10 mouse cellular contexts compared by ENCODE assay signal in genomic region chr11:89069303-89069702, GRCm38 (mm10). TPM values are rescaled to one million over a fixed set of nuclear protein-coding genes. Genes with fewer than 3 reads are reported as not detected.
A peak's percentile ranks its signal among the peaks of the same experiment; 100 is the strongest.
DNase-seq lines count a peak whose midpoint lies in the region; ATAC-seq and TF ChIP-seq lines count a peak whose summit lies in the region.
"Had no signal": no experiment of that assay in that cellular context is flagged by ENCODE, and none has a peak within 500 bp of the region (broad histone marks: within the 10 kb centered on the region; RNA-seq: fewer than 3 reads in every experiment).

No protein-coding gene starts in this region.

- TF ChIP-seq RAD21 in CH12.LX (IDR thresholded peaks at IDR 0.05; ENCODE audit: low read depth, low read length) = peak; percentile 60

- intact Hi-C loops in left cerebral cortex, postnatal 25 days (cut with DNase I) = no loop called here

- 0 out of 2 replicates have a peak, but pooled peaks cover 9% of the 10 kb centered on the region for H3K4me1 ChIP-seq in hindbrain, embryonic 10.5 days (replicated peaks)
- no peaks in the 10 kb centered on the region for H3K4me1 ChIP-seq in hindbrain, embryonic 16.5 days (ENCODE audit: control insufficient read depth, insufficient read depth, low read depth, low read length)
- H3K4me1 ChIP-seq in CH12.LX (ENCODE audit: control insufficient read depth in 1 of 2, insufficient read depth in 2 of 2) = peaks cover 0 to 35% of the 10 kb centered on the region in 2 experiments; a peak in 2 of 4 replicates
- H3K4me1 ChIP-seq: embryonic facial prominence, embryonic 13.5 days; limb, embryonic 15.5 days had no signal

- H3K9me3 ChIP-seq in hindbrain, embryonic 10.5 days = no peaks in the 10 kb centered on the region
- no peaks in the 10 kb centered on the region for H3K9me3 ChIP-seq in hindbrain, embryonic 16.5 days (ENCODE audit: control insufficient read depth, low read length)
- peaks cover 3% of the 10 kb centered on the region for H3K9me3 ChIP-seq in CH12.LX (replicated peaks; ENCODE audit: low read length)
- H3K9me3 ChIP-seq: embryonic facial prominence, embryonic 13.5 days; limb, embryonic 15.5 days had no signal

- H3K4me2 ChIP-seq in hindbrain, embryonic 16.5 days (ENCODE audit: low read length) = no peak overlapping the region
- H3K4me2 ChIP-seq in CH12.LX (ENCODE audit: insufficient read depth, low read depth, poor library complexity, severe bottlenecking) = peak overlapping the region; percentile 67
- H3K4me2 ChIP-seq: embryonic facial prominence, embryonic 13.5 days; limb, embryonic 15.5 days had no signal

- no peak for TF ChIP-seq EP300 in CH12.LX (IDR thresholded peaks at IDR 0.05; ENCODE audit: low read length)

- in situ Hi-C loops in CH12.LX (cut with MboI; ENCODE audit: low pct_ligation_motif_present, low pct_unique_long_range_greater_than_20kb, low sequenced_read_pairs) = no loop called here

- WGBS in hindbrain, embryonic 10.5 days = 31% methylated on average over 6 of the region's 6 CpGs
- 23% methylated on average over 6 of the region's 6 CpGs for WGBS in hindbrain, embryonic 16.5 days

- TF ChIP-seq CTCF in CH12.LX (conservative IDR thresholded peaks at IDR 0.05 in 1 of 2, IDR thresholded peaks at IDR 0.05 in 1 of 2; ENCODE audit: low read depth in 2 of 2, low read length in 2 of 2) = peak; percentile 89 to 99

- no peak for TF ChIP-seq POLR2A in CH12.LX (IDR thresholded peaks at IDR 0.05; ENCODE audit: low read depth, low read length)

- ATAC-seq in hindbrain, embryonic 16.5 days = no peak

- H3K4me3 ChIP-seq in hindbrain, embryonic 10.5 days = no peak overlapping the region
- H3K4me3 ChIP-seq in hindbrain, embryonic 16.5 days (ENCODE audit: low read length) = no peak overlapping the region
- H3K4me3 ChIP-seq in CH12.LX (replicated peaks in 1 of 3; ENCODE audit: low read depth in 2 of 3, low read length in 2 of 3, poor library complexity in 1 of 3) = no peak overlapping the region
- H3K4me3 ChIP-seq: embryonic facial prominence, embryonic 13.5 days; limb, embryonic 15.5 days had no signal

- DNase-seq in hindbrain, embryonic 10.5 days (ENCODE audit: low spot score) = peak; percentile 64
- peak; percentile 91 for DNase-seq in CH12.LX (ENCODE audit: extremely low read depth)
- peak; percentile 55 for DNase-seq in adrenal gland, adult 2 months
- peak; percentile 70 for DNase-seq in forelimb bud, embryonic 11.5 days (ENCODE audit: low read depth, low spot score)
- DNase-seq in left cerebral cortex, postnatal 25 days (ENCODE audit: low spot score in 2 of 2) = peak; percentile 44 to 54
- DNase-seq in ovary, postnatal 14 days (ENCODE audit: low spot score) = peak; percentile 56
- DNase-seq in thymus, postnatal 36 days = peak; percentile 77 to 84

- no peak overlapping the region for H3K27ac ChIP-seq in hindbrain, embryonic 10.5 days
- no peak overlapping the region for H3K27ac ChIP-seq in hindbrain, embryonic 16.5 days (ENCODE audit: low read depth, low read length)
- H3K27ac ChIP-seq in CH12.LX (ENCODE audit: insufficient read depth, low read depth) = no peak overlapping the region
- H3K27ac ChIP-seq: embryonic facial prominence, embryonic 13.5 days; limb, embryonic 15.5 days had no signal

- H3K79me2 ChIP-seq in CH12.LX (replicated peaks; ENCODE audit: control insufficient read depth, extremely low read depth, insufficient read depth, poor library complexity, severe bottlenecking) = no peaks in the 10 kb centered on the region

- H3K36me3 ChIP-seq in hindbrain, embryonic 10.5 days = no peaks in the 10 kb centered on the region
- H3K36me3 ChIP-seq in hindbrain, embryonic 16.5 days (ENCODE audit: control insufficient read depth, insufficient read depth, low read length) = no peaks in the 10 kb centered on the region
- no peaks in the 10 kb centered on the region for H3K36me3 ChIP-seq in CH12.LX (replicated peaks in 1 of 2; ENCODE audit: control insufficient read depth in 1 of 2, insufficient read depth in 1 of 2, low read length in 1 of 2)
- H3K36me3 ChIP-seq: embryonic facial prominence, embryonic 13.5 days; limb, embryonic 15.5 days had no signal

- no peak overlapping the region for H3K9ac ChIP-seq in hindbrain, embryonic 16.5 days (ENCODE audit: low read depth, low read length)
- no peak overlapping the region for H3K9ac ChIP-seq in CH12.LX (ENCODE audit: insufficient read depth, low read depth)
- H3K9ac ChIP-seq: embryonic facial prominence, embryonic 13.5 days; limb, embryonic 15.5 days had no signal

- H3K27me3 ChIP-seq in hindbrain, embryonic 10.5 days (ENCODE audit: insufficient read depth, poor library complexity, severe bottlenecking) = no peaks in the 10 kb centered on the region; the same call in 1 of the 2 replicates
- no peaks in the 10 kb centered on the region for H3K27me3 ChIP-seq in hindbrain, embryonic 16.5 days (replicated peaks; ENCODE audit: control insufficient read depth, insufficient read depth, low read length)
- no peaks in the 10 kb centered on the region for H3K27me3 ChIP-seq in CH12.LX (replicated peaks)
- H3K27me3 ChIP-seq: embryonic facial prominence, embryonic 13.5 days; limb, embryonic 15.5 days had no signal

- dilution Hi-C loops in CH12.LX (cut with MboI; ENCODE audit: extremely low pct_ligation_motif_present, extremely low pct_unique_long_range_greater_than_20kb, low sequenced_read_pairs) = no loop called here

TF ChIP-seq in CH12.LX, 34 proteins besides CTCF, POLR2A, EP300 and RAD21:
- 0 out of 2 replicates have a peak, but pooled peaks have one; percentile 30 for TF ChIP-seq JUND (conservative IDR thresholded peaks at IDR 0.05; ENCODE audit: low read depth, low read length)
- no peak for TF ChIP-seq TBP (conservative IDR thresholded peaks at IDR 0.05; ENCODE audit: low read depth, low read length)
- no peak for TF ChIP-seq MXI1 (IDR thresholded peaks at IDR 0.05; ENCODE audit: low read depth, low read length)
- no peak for TF ChIP-seq ZMIZ1 (IDR thresholded peaks at IDR 0.05; ENCODE audit: low read depth, low read length)
- TF ChIP-seq MAZ (IDR thresholded peaks at IDR 0.05; ENCODE audit: low read depth, low read length) = no peak
- 0 out of 2 replicates have a peak, but pooled peaks have one; percentile 42 for TF ChIP-seq MEF2A (IDR thresholded peaks at IDR 0.05; ENCODE audit: borderline replicate concordance, low read depth, low read length)
- TF ChIP-seq GABPA (IDR thresholded peaks at IDR 0.05; ENCODE audit: insufficient replicate concordance, low read depth, low read length) = no peak
- TF ChIP-seq MAFK (IDR thresholded peaks at IDR 0.05; ENCODE audit: insufficient replicate concordance, low read length) = no peak
- TF ChIP-seq PAX5 (IDR thresholded peaks at IDR 0.05; ENCODE audit: low read length) = no peak
- TF ChIP-seq RCOR1 (conservative IDR thresholded peaks at IDR 0.05; ENCODE audit: low read depth, low read length) = no peak
- TF ChIP-seq NRF1 (IDR thresholded peaks at IDR 0.05; ENCODE audit: low read depth, low read length) = no peak
- TF ChIP-seq ELF1 (IDR thresholded peaks at IDR 0.05; ENCODE audit: low read depth, low read length) = peak; percentile 47; the same call in 1 of the 2 replicates
- no peak for TF ChIP-seq CHD1 (IDR thresholded peaks at IDR 0.05; ENCODE audit: low read depth, low read length)
- TF ChIP-seq KAT2A (IDR thresholded peaks at IDR 0.05; ENCODE audit: insufficient replicate concordance, low read length) = no peak
- peak; percentile 64 for TF ChIP-seq IRF4 (IDR thresholded peaks at IDR 0.05; ENCODE audit: low read depth, low read length)
- TF ChIP-seq BHLHE40 (IDR thresholded peaks at IDR 0.05; ENCODE audit: low read depth, low read length) = no peak
- TF ChIP-seq ZKSCAN1 (IDR thresholded peaks at IDR 0.05; ENCODE audit: borderline replicate concordance, low read depth, low read length) = no peak
- no peak for TF ChIP-seq MAX (IDR thresholded peaks at IDR 0.05; ENCODE audit: low read length)
- no peak for TF ChIP-seq USF2 (conservative IDR thresholded peaks at IDR 0.05; ENCODE audit: low read depth, low read length)
- TF ChIP-seq TCF12 (IDR thresholded peaks at IDR 0.05; ENCODE audit: low read depth, low read length) = peak; percentile 39; the same call in 1 of the 2 replicates
- no peak for TF ChIP-seq MYC (IDR thresholded peaks at IDR 0.05; ENCODE audit: low read depth, low read length)
- no peak for TF ChIP-seq UBTF (IDR thresholded peaks at IDR 0.05; ENCODE audit: low read depth, low read length)
- peak; percentile 84 for TF ChIP-seq SMC3 (IDR thresholded peaks at IDR 0.05; ENCODE audit: low read depth, low read length)
- TF ChIP-seq ETS1 (conservative IDR thresholded peaks at IDR 0.05; ENCODE audit: low read depth, low read length) = no peak; the same call in 1 of the 2 replicates
- no peak for TF ChIP-seq USF1 (IDR thresholded peaks at IDR 0.05; ENCODE audit: low read depth, low read length)
- peak; percentile 44 for TF ChIP-seq ZNF384 (IDR thresholded peaks at IDR 0.05; ENCODE audit: low read depth, low read length)
- TF ChIP-seq POLR2AphosphoS2 (IDR thresholded peaks at IDR 0.05; ENCODE audit: low read depth, low read length) = no peak
- TF ChIP-seq HCFC1 (IDR thresholded peaks at IDR 0.05; ENCODE audit: low read depth, low read length) = no peak; the same call in 1 of the 2 replicates
- no peak for TF ChIP-seq NELFE (IDR thresholded peaks at IDR 0.05; ENCODE audit: low read depth, low read length)

RNA-seq across cellular contexts. Expression of gene Dgke, which starts 2.7 kb away (rescaled TPM):
- 4.6 and 6.1 TPM in 2 replicates for polyA plus RNA-seq in hindbrain, embryonic 10.5 days (2016; fragmentation: Nextera tagmentation; extraction: Ambion mirVana)
- 16.4 and 16.7 TPM in 2 replicates for polyA plus RNA-seq in hindbrain, embryonic 16.5 days (2015; fragmentation: Nextera tagmentation; extraction: Ambion mirVana)
- total RNA-seq in CH12.LX (2012; rRNA removed) (4.8 and 5.8 TPM in 2 replicates), CH12.LX (2014; rRNA removed) (13.4 and 14.3 TPM in 2 replicates)
- polyA plus RNA-seq in CH12.LX (2012; ENCODE audit: insufficient read length, low read depth) = 15.0 and 17.0 TPM in 2 replicates
- total RNA-seq in adrenal gland, adult 2 months (2021) = 10 to 100 TPM; 11.0 to 11.3 TPM
- polyA plus RNA-seq in adrenal gland, adult 2 months (2012; rRNA removed) = 7.8 TPM in 2 replicates
- total RNA-seq in left cerebral cortex, postnatal 25 days (2021) = 10 to 100 TPM; 51.0 to 53.0 TPM

RNA-seq across cellular contexts. Expression of gene Gm525, which starts 4.3 kb away (rescaled TPM):
- not detected in 2 replicates for polyA plus RNA-seq in hindbrain, embryonic 10.5 days (2016; fragmentation: Nextera tagmentation; extraction: Ambion mirVana)
- not detected in 2 replicates for polyA plus RNA-seq in hindbrain, embryonic 16.5 days (2015; fragmentation: Nextera tagmentation; extraction: Ambion mirVana)
- total RNA-seq in CH12.LX (2012; rRNA removed) (0.34 and 0.46 TPM in 2 replicates), CH12.LX (2014; rRNA removed) (not detected in 2 replicates)
- 0.83 TPM in 1 of 2 replicates, not detected in the other for polyA plus RNA-seq in CH12.LX (2012; ENCODE audit: insufficient read length, low read depth)
- not detected for total RNA-seq in adrenal gland, adult 2 months (2021)
- polyA plus RNA-seq in adrenal gland, adult 2 months (2012; rRNA removed) = 0.26 and 0.58 TPM in 2 replicates
- total RNA-seq in left cerebral cortex, postnatal 25 days (2021) = not detected
